Mouse (Mus musculus) midbrain, embryonic 11.5 days (tissue): Measurements from ENCODE around the gene Sorbs2. TPM values are rescaled to one million over a fixed set of nuclear protein-coding genes. Genes with fewer than 3 reads are reported as not detected.

Experiments
- ATAC-seq: fragments of 200-750 bp; cut with Nextera tagmentation; 2 replicates; pipeline ENCODE4 v1.8.0; 2017; ENCODE audit warnings: moderate TSS enrichment, moderate library complexity; ENCODE audit not compliant: low FRiP score
- DNase-seq: peaks from one replicate; pipeline ENCODE4 v3.0.0; 2015; ENCODE audit warnings: low spot score; ENCODE audit errors: missing footprints
- H3K27ac ChIP-seq: fragments of 300-500 bp; sonication (generic); 2 replicates; pipeline ENCODE4 v1.5.1; 2014; ENCODE audit warnings: low read depth, low read length
- H3K27me3 ChIP-seq: fragments of 300-500 bp; sonication (generic); 2 replicates; pipeline ENCODE4 v1.6.1; 2014; ENCODE audit warnings: mild to moderate bottlenecking, low read length, moderate library complexity, mixed read lengths; ENCODE audit not compliant: control insufficient read depth, insufficient read depth
- H3K36me3 ChIP-seq: fragments of 300-500 bp; sonication (generic); 2 replicates; pipeline ENCODE4 v1.6.1; 2014; ENCODE audit warnings: mild to moderate bottlenecking, low read length, moderate library complexity, mixed read lengths; ENCODE audit not compliant: control insufficient read depth, insufficient read depth
- H3K4me1 ChIP-seq: fragments of 300-500 bp; sonication (generic); 2 replicates; pipeline ENCODE4 v1.6.1; 2014; ENCODE audit warnings: low read length; ENCODE audit not compliant: control insufficient read depth, insufficient read depth
- H3K4me2 ChIP-seq: fragments of 300-500 bp; sonication (generic); 2 replicates; pipeline ENCODE4 v1.6.1; 2014; ENCODE audit warnings: mild to moderate bottlenecking, moderate library complexity
- H3K4me3 ChIP-seq: fragments of 300-500 bp; sonication (generic); 2 replicates; pipeline ENCODE4 v1.5.1; 2014; ENCODE audit warnings: low read depth, low read length
- H3K9ac ChIP-seq: fragments of 300-500 bp; sonication (generic); 2 replicates; pipeline ENCODE4 v1.6.1; 2014; ENCODE audit warnings: low read length
- H3K9me3 ChIP-seq: fragments of 300-500 bp; sonication (generic); 2 replicates; pipeline ENCODE4 v1.6.1; 2016; ENCODE audit warnings: low read length; ENCODE audit not compliant: control insufficient read depth
- WGBS: fragments of 180-500 bp; shearing (Covaris S2); extraction: QIAGEN DNeasy Blood & Tissue Kit; methylation state at CpG from one replicate; pipeline ENCODE4 v1.1.7; 2014; 5-methylcytosine and 5-hydroxymethylcytosine counted together
- polyA plus RNA-seq: library from polyadenylated mRNA; unstranded; fragments of >200 nt; fragmentation: Nextera tagmentation; extraction: Ambion mirVana; gene quantifications from 2 replicates; pipeline ENCODE4 v1.2.1, GENCODE M21; 2014

The Sorbs2 gene
- polyA plus RNA-seq, 1 experiment from 2014 or later = 79.8 TPM

- H3K9ac ChIP-seq = no peak overlapping the region
- no peaks in the 10 kb centered on the region for H3K27me3 ChIP-seq
- no peaks in the 10 kb centered on the region for H3K9me3 ChIP-seq
- WGBS = 93% methylated on average over 9 of the region's 9 CpGs
- no peaks in the 10 kb centered on the region for H3K36me3 ChIP-seq
- H3K4me3 ChIP-seq = no peak overlapping the region
- no peak for DNase-seq
- ATAC-seq = no peak
- H3K4me2 ChIP-seq = no peak overlapping the region
- H3K27ac ChIP-seq = no peak overlapping the region
- H3K4me1 ChIP-seq = peaks cover 6% of the 10 kb centered on the region; the same call in 1 of the 2 replicates
These were observed 253.0 kb downstream of the Sorbs2 start for GRCm38 (mm10) chr8:45760622-45761021.

GRCm38 (mm10) chr8:45761053-45761452 is 253.5 kb downstream of the Sorbs2 start:
- no peak overlapping the region for H3K4me3 ChIP-seq
- H3K36me3 ChIP-seq = no peaks in the 10 kb centered on the region
- DNase-seq = no peak
- ATAC-seq = no peak
- H3K27me3 ChIP-seq = no peaks in the 10 kb centered on the region
- H3K4me1 ChIP-seq = peaks cover 6% of the 10 kb centered on the region; the same call in 1 of the 2 replicates
- no peak overlapping the region for H3K4me2 ChIP-seq
- H3K9ac ChIP-seq = no peak overlapping the region
- 96% methylated on average over 1 of the region's 1 CpGs for WGBS
- H3K27ac ChIP-seq = no peak overlapping the region
- no peaks in the 10 kb centered on the region for H3K9me3 ChIP-seq

- H3K9ac ChIP-seq = no peak overlapping the region
- DNase-seq (no peak), ATAC-seq (no peak)
- H3K4me2 ChIP-seq = no peak overlapping the region
- H3K27ac ChIP-seq = no peak overlapping the region
- H3K36me3 ChIP-seq = no peaks in the 10 kb centered on the region
- WGBS = 82% methylated on average over 15 of the region's 15 CpGs
- no peak overlapping the region for H3K4me3 ChIP-seq
- peaks cover 6% of the 10 kb centered on the region; the same call in 1 of the 2 replicates for H3K4me1 ChIP-seq
- H3K27me3 ChIP-seq = no peaks in the 10 kb centered on the region
- no peaks in the 10 kb centered on the region for H3K9me3 ChIP-seq
These were observed 255.5 kb downstream of the Sorbs2 start for GRCm38 (mm10) chr8:45762982-45763689.

- H3K9ac ChIP-seq = no peak overlapping the region
- no peaks in the 10 kb centered on the region for H3K27me3 ChIP-seq
- H3K4me2 ChIP-seq = no peak overlapping the region
- WGBS = 71% methylated on average over 11 of the region's 11 CpGs
- no peak overlapping the region for H3K27ac ChIP-seq
- H3K36me3 ChIP-seq = no peaks in the 10 kb centered on the region
- no peak overlapping the region for H3K4me3 ChIP-seq
- H3K9me3 ChIP-seq = no peaks in the 10 kb centered on the region
- no peak for DNase-seq
- H3K4me1 ChIP-seq = peaks cover 6% of the 10 kb centered on the region; the same call in 1 of the 2 replicates
- ATAC-seq = no peak
These were observed 256.2 kb downstream of the Sorbs2 start for GRCm38 (mm10) chr8:45763690-45764342.

- 83% methylated on average over 11 of the region's 11 CpGs for WGBS
- Histone ChIP-seq H3K9me3 (no peaks in the 10 kb centered on the region), H3K27ac (no peak overlapping the region), H3K4me1 (peaks cover 6% of the 10 kb centered on the region; the same call in 1 of the 2 replicates), H3K4me2 (no peak overlapping the region), H3K27me3 (no peaks in the 10 kb centered on the region), H3K4me3 (no peak overlapping the region), H3K36me3 (0 out of 2 replicates have a peak, but pooled peaks cover 2% of the 10 kb centered on the region), H3K9ac (no peak overlapping the region)
- ATAC-seq (no peak), DNase-seq (no peak)
These were observed 258.6 kb downstream of the Sorbs2 start for GRCm38 (mm10) chr8:45766138-45766537.

GRCm38 (mm10) chr8:45774841-45775240 is 267.3 kb downstream of the Sorbs2 start:
- Histone ChIP-seq H3K27me3 (no peaks in the 10 kb centered on the region), H3K4me2 (no peak overlapping the region), H3K36me3 (peaks cover 11% of the 10 kb centered on the region; the same call in 1 of the 2 replicates), H3K4me3 (no peak overlapping the region), H3K9ac (no peak overlapping the region), H3K27ac (no peak overlapping the region), H3K9me3 (no peaks in the 10 kb centered on the region; the same call in 1 of the 2 replicates), H3K4me1 (no peaks in the 10 kb centered on the region)
- WGBS = 87% methylated on average over 5 of the region's 5 CpGs
- ATAC-seq = no peak
- no peak for DNase-seq

- Histone ChIP-seq H3K27me3 (no peaks in the 10 kb centered on the region), H3K9ac (no peak overlapping the region), H3K27ac (no peak overlapping the region), H3K36me3 (peaks cover 9% of the 10 kb centered on the region; the same call in 1 of the 2 replicates), H3K4me3 (no peak overlapping the region), H3K4me2 (no peak overlapping the region), H3K4me1 (no peaks in the 10 kb centered on the region), H3K9me3 (no peaks in the 10 kb centered on the region; the same call in 1 of the 2 replicates)
- 93% methylated on average over 7 of the region's 7 CpGs for WGBS
- ATAC-seq = no peak
- DNase-seq = no peak
These were observed 267.9 kb downstream of the Sorbs2 start for GRCm38 (mm10) chr8:45775481-45775880.

- H3K4me2 ChIP-seq = no peak overlapping the region
- H3K4me1 ChIP-seq = no peaks in the 10 kb centered on the region
- 90% methylated on average over 9 of the region's 9 CpGs for WGBS
- no peak overlapping the region for H3K9ac ChIP-seq
- ATAC-seq (no peak), DNase-seq (no peak)
- H3K36me3 ChIP-seq = peaks cover 9% of the 10 kb centered on the region; the same call in 1 of the 2 replicates
- no peak overlapping the region for H3K4me3 ChIP-seq
- no peaks in the 10 kb centered on the region for H3K27me3 ChIP-seq
- no peaks in the 10 kb centered on the region; the same call in 1 of the 2 replicates for H3K9me3 ChIP-seq
- H3K27ac ChIP-seq = no peak overlapping the region
These were observed 268.8 kb downstream of the Sorbs2 start for GRCm38 (mm10) chr8:45776366-45776765.

- Histone ChIP-seq H3K9ac (no peak overlapping the region), H3K27me3 (no peaks in the 10 kb centered on the region), H3K4me3 (no peak overlapping the region), H3K4me1 (no peaks in the 10 kb centered on the region), H3K36me3 (peaks cover 9% of the 10 kb centered on the region; the same call in 1 of the 2 replicates), H3K9me3 (no peaks in the 10 kb centered on the region; the same call in 1 of the 2 replicates), H3K27ac (no peak overlapping the region), H3K4me2 (no peak overlapping the region)
- DNase-seq (no peak), ATAC-seq (no peak)
- WGBS = 92% methylated on average over 7 of the region's 7 CpGs
These were observed 269.4 kb downstream of the Sorbs2 start for GRCm38 (mm10) chr8:45776977-45777376.
